Comparison of ENCODE assay signal across 8 mouse cellular contexts in genomic region chr9:109073661-109074573, GRCm38 (mm10). TPM values are rescaled to one million over a fixed set of nuclear protein-coding genes. Genes with fewer than 3 reads are reported as not detected.
DNase-seq lines count a peak whose midpoint lies in the region; ATAC-seq and TF ChIP-seq lines count a peak whose summit lies in the region.

Atrip (minus strand) TSS chr9:109074124.

- no peak for DNase-seq in Patski (ENCODE audit: low read depth, low spot score)
- DNase-seq in cerebellum, postnatal 10 days = peak; percentile 96 to 98
- DNase-seq in frontal cortex, postnatal 14 days (ENCODE audit: low spot score in 2 of 2) = peak; percentile 87 to 93
- peak; percentile 92 to 96 for DNase-seq in layer of hippocampus, postnatal 14 days (ENCODE audit: low spot score in 2 of 2)
- DNase-seq in lung, postnatal 10 days = peak; percentile 94
- peak; percentile 90 for DNase-seq in ovary, postnatal 14 days (ENCODE audit: low spot score)
- DNase-seq in thymus, postnatal 10 days (ENCODE audit: low spot score in 2 of 2) = peak; percentile 87 to 89

- peak within 1 kb of the TSS; percentile 76 for H3K27ac ChIP-seq in hindbrain, embryonic 12.5 days

- H3K4me3 ChIP-seq in hindbrain, embryonic 12.5 days = peak within 1 kb of the TSS; percentile 80

- CTCF ChIA-PET in Patski (lab: Charles Lee) = interaction anchor here (1.0 to 4.1 kb wide), 4 partner anchors 10 to 28 kb away, joined by 3 to 16 read pairs (median 5); partner anchors contain the start of gene Trex1

- H3K4me1 ChIP-seq in hindbrain, embryonic 12.5 days = peaks cover 18% of the 10 kb centered on the region

- WGBS in hindbrain, embryonic 12.5 days = under 1% methylated on average over 57 of the region's 57 CpGs

- POLR2A ChIA-PET in Patski (lab: Charles Lee) = interaction anchor here (0.6 to 1.8 kb wide), 3 partner anchors 8 to 1005 kb away, joined by 3 to 7 read pairs (median 5); partner anchors contain the start of genes Ccdc51 and Tma7

- peak; percentile 97 for ATAC-seq in Patski
- peak; percentile 99 for ATAC-seq in hindbrain, embryonic 12.5 days (ENCODE audit: low FRiP score)

- peak within 1 kb of the TSS; percentile 79 for H3K9ac ChIP-seq in hindbrain, embryonic 12.5 days

- H3K9me3 ChIP-seq in hindbrain, embryonic 12.5 days (replicated peaks) = no peaks in the 10 kb centered on the region

- TF ChIP-seq CTCF in Patski (IDR thresholded peaks at IDR 0.05) = no peak

- in situ Hi-C loops in Patski (cut with MboI; ENCODE audit: low pct_unique_long_range_greater_than_20kb) = loop anchor here (5.0 kb wide), 1 partner anchor 62 kb away; no protein-coding TSS in a partner anchor

- peaks cover 29% of the 10 kb centered on the region for H3K36me3 ChIP-seq in hindbrain, embryonic 12.5 days

- H3K27me3 ChIP-seq in Patski = no peaks in the 10 kb centered on the region
- no peaks in the 10 kb centered on the region for H3K27me3 ChIP-seq in hindbrain, embryonic 12.5 days

- peak within 1 kb of the TSS; percentile 84 for H3K4me2 ChIP-seq in hindbrain, embryonic 12.5 days (replicated peaks)

RNA-seq across cellular contexts. Expression of gene Atrip, which starts in this region (rescaled TPM):
- 10.3 TPM for polyA plus RNA-seq in Patski (2021)
- polyA plus RNA-seq in hindbrain, embryonic 12.5 days (2016; fragmentation: Nextera tagmentation; extraction: Ambion mirVana) = 29.3 and 31.8 TPM in 2 replicates
- 10 to 100 TPM; 27.3 to 31.7 TPM for total RNA-seq in layer of hippocampus, postnatal 14 days (2021)
